Mouse (Mus musculus) retina, adult 2 months (tissue): ENCODE measurements around the gene Tmem72.

ENCODE experiments used
- DNase-seq: peaks from one replicate; pipeline ENCODE4 v3.0.0-alpha.2; 2012; ENCODE audit warnings: low read depth, low spot score

Tmem72 gene

GRCm38 (mm10) chr6:116679563-116680288, 37.0 kb downstream of the Tmem72 start:
- no peak for DNase-seq

GRCm38 (mm10) chr6:116677321-116677720, 39.4 kb downstream of the Tmem72 start:
- no peak for DNase-seq

GRCm38 (mm10) chr6:116676355-116676913, 40.3 kb downstream of the Tmem72 start:
- no peak for DNase-seq

- no peak for DNase-seq
Observed at GRCm38 (mm10) chr6:116674283-116674886, 42.3 kb downstream of the Tmem72 start.

GRCm38 (mm10) chr6:116673471-116674282, 43.0 kb downstream of the Tmem72 start, which contains the start of gene Rassf4:
TSS of gene Rassf4 (minus strand) at chr6:116673952.
- no peak for DNase-seq

GRCm38 (mm10) chr6:116672349-116672748, 44.4 kb downstream of the Tmem72 start:
- DNase-seq: no peak

GRCm38 (mm10) chr6:116671768-116672167, 44.9 kb downstream of the Tmem72 start:
- DNase-seq: no peak

- no peak for DNase-seq
Observed at GRCm38 (mm10) chr6:116671031-116671430, 45.7 kb downstream of the Tmem72 start.

- no peak for DNase-seq
Observed at GRCm38 (mm10) chr6:116670144-116670543, 46.6 kb downstream of the Tmem72 start.

- DNase-seq: no peak
Observed at GRCm38 (mm10) chr6:116668682-116669470, 47.8 kb downstream of the Tmem72 start.

- DNase-seq: no peak
Observed at GRCm38 (mm10) chr6:116667382-116667781, 49.3 kb downstream of the Tmem72 start.

GRCm38 (mm10) chr6:116666892-116667291, 49.8 kb downstream of the Tmem72 start:
- DNase-seq: no peak

- no peak for DNase-seq
Observed at GRCm38 (mm10) chr6:116666085-116666750, 50.5 kb downstream of the Tmem72 start.

- no peak for DNase-seq
Observed at GRCm38 (mm10) chr6:116664830-116665229, 51.9 kb downstream of the Tmem72 start.

- no peak for DNase-seq
Observed at GRCm38 (mm10) chr6:116664031-116664430, 52.7 kb downstream of the Tmem72 start.

GRCm38 (mm10) chr6:116663364-116663763, 53.3 kb downstream of the Tmem72 start:
- DNase-seq: no peak

GRCm38 (mm10) chr6:116653684-116654454, 62.8 kb downstream of the Tmem72 start:
- no peak for DNase-seq

GRCm38 (mm10) chr6:116653191-116653590, 63.5 kb downstream of the Tmem72 start:
- no peak for DNase-seq

- no peak for DNase-seq
Observed at GRCm38 (mm10) chr6:116651437-116652118, 65.1 kb downstream of the Tmem72 start.
